Comparison of ENCODE assay signal across 8 mouse cellular contexts in the genomic region with DNA sequence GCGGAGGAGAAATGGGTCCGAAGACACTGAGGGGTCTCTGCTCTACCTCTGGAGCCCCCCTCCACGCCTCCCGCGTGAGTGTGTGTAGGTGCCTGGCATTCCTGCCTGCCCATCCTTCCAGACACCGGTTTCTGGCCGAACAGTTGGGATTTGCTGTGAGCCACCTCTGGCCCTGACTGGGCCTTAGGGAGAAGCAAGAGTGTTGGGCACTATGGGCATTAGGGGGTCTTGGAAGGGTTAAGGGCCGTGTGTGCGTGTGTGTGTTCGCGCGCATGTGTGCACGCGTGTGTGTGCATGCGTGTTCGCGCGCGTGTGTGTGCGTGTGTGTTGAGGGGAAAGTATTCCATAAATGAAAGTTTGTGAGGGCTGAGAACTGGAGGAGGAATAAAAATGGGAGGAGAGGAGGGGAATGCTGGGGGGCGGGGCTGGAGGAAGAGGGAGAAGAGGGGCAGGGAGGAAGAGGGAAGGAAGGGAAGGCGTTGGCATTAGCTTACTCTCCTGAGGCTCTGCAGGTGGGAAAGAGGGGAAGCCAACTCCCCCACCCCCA. TPM values are rescaled to one million over a fixed set of nuclear protein-coding genes. Genes with fewer than 3 reads are reported as not detected.
DNase-seq lines count a peak whose midpoint lies in the region; ATAC-seq lines count a peak whose summit lies in the region.

No protein-coding gene starts in this region.

- WGBS in heart, embryonic 11.5 days (ENCODE audit: insufficient replicate concordance): 19% methylated on average over 22 of the region's 22 CpGs
- 20% methylated on average over 22 of the region's 22 CpGs for WGBS in limb, embryonic 12.5 days
- 23% methylated on average over 20 of the region's 22 CpGs for WGBS in stomach, embryonic 15.5 days

- peaks cover 51% of the 10 kb centered on the region for H3K27me3 ChIP-seq in heart, embryonic 11.5 days (ENCODE audit: control insufficient read depth, insufficient read depth, low read length)
- H3K27me3 ChIP-seq in limb, embryonic 12.5 days: peaks cover 52% of the 10 kb centered on the region
- H3K27me3 ChIP-seq in stomach, embryonic 15.5 days (replicated peaks): peaks cover 37% of the 10 kb centered on the region

- no peak overlapping the region for H3K9ac ChIP-seq in heart, embryonic 11.5 days (ENCODE audit: low read depth, low read length)
- peak overlapping the region; percentile 57 for H3K9ac ChIP-seq in limb, embryonic 12.5 days (replicated peaks)
- no peak overlapping the region for H3K9ac ChIP-seq in stomach, embryonic 15.5 days

- H3K4me1 ChIP-seq in heart, embryonic 11.5 days (ENCODE audit: control insufficient read depth, insufficient read depth, low read length): peaks cover 33% of the 10 kb centered on the region
- H3K4me1 ChIP-seq in limb, embryonic 12.5 days (replicated peaks): peaks cover 51% of the 10 kb centered on the region
- H3K4me1 ChIP-seq in stomach, embryonic 15.5 days: peaks cover 48% of the 10 kb centered on the region

- peak; percentile 93 for DNase-seq in heart, adult 11 months
- DNase-seq in heart, adult 8-10 months (ENCODE audit: low spot score): no peak
- DNase-seq in ZHBTc4 (ENCODE audit: low read depth, low spot score): peak; percentile 19
- DNase-seq in spleen, adult 12 weeks (ENCODE audit: low spot score): no peak

- no peaks in the 10 kb centered on the region for H3K9me3 ChIP-seq in heart, embryonic 11.5 days (replicated peaks; ENCODE audit: control insufficient read depth, low read length)
- H3K9me3 ChIP-seq in limb, embryonic 12.5 days: no peaks in the 10 kb centered on the region
- H3K9me3 ChIP-seq in stomach, embryonic 15.5 days: no peaks in the 10 kb centered on the region

- ATAC-seq in heart, embryonic 11.5 days (replicated peaks; ENCODE audit: insufficient number of reproducible peaks, low FRiP score, low TSS enrichment): no peak
- ATAC-seq in limb, embryonic 12.5 days (ENCODE audit: insufficient number of reproducible peaks, insufficient read depth, low FRiP score, low TSS enrichment, low read depth): no peak
- ATAC-seq in stomach, embryonic 15.5 days (ENCODE audit: insufficient read depth, low FRiP score, low read depth): no peak
- no peak for ATAC-seq in erythroblast, adult 5-6 weeks (replicated peaks; ENCODE audit: low FRiP score, poor library complexity, severe bottlenecking)

- H3K27ac ChIP-seq in heart, embryonic 11.5 days (ENCODE audit: low read depth, low read length): no peak overlapping the region
- peak overlapping the region; percentile 42; the same call in 1 of the 2 replicates for H3K27ac ChIP-seq in limb, embryonic 12.5 days
- 0 out of 2 replicates have a peak overlapping the region, but pooled peaks have one; percentile 17 for H3K27ac ChIP-seq in stomach, embryonic 15.5 days

- H3K4me3 ChIP-seq in heart, embryonic 11.5 days (ENCODE audit: low read depth, low read length): peak overlapping the region; percentile 41
- peak overlapping the region; percentile 62 for H3K4me3 ChIP-seq in limb, embryonic 12.5 days (replicated peaks)
- H3K4me3 ChIP-seq in stomach, embryonic 15.5 days (replicated peaks): peak overlapping the region; percentile 29; the same call in 1 of the 2 replicates

- no peaks in the 10 kb centered on the region for H3K36me3 ChIP-seq in heart, embryonic 11.5 days (ENCODE audit: control insufficient read depth, insufficient read depth, low read length)
- no peaks in the 10 kb centered on the region for H3K36me3 ChIP-seq in limb, embryonic 12.5 days
- H3K36me3 ChIP-seq in stomach, embryonic 15.5 days: no peaks in the 10 kb centered on the region

- H3K4me2 ChIP-seq in heart, embryonic 11.5 days: peak overlapping the region; percentile 69
- peak overlapping the region; percentile 71 for H3K4me2 ChIP-seq in limb, embryonic 12.5 days
- peak overlapping the region; percentile 61 for H3K4me2 ChIP-seq in stomach, embryonic 15.5 days

RNA-seq across cellular contexts. Expression of a gene that starts 2.9 kb away (rescaled TPM):
- 1 to 10 TPM; 3.5 to 4.9 (median 4.3) TPM for total RNA-seq in heart, adult 8-10 months (2022)
- 1.5 and 2.0 TPM in 2 replicates for polyA plus RNA-seq in heart, embryonic 11.5 days (2014; fragmentation: Nextera tagmentation; extraction: Ambion mirVana)
- polyA plus RNA-seq in limb, embryonic 12.5 days (2016; fragmentation: Nextera tagmentation; extraction: Ambion mirVana): 16.6 and 16.9 TPM in 2 replicates
- polyA plus RNA-seq in stomach, embryonic 15.5 days (2015; fragmentation: Nextera tagmentation; extraction: Ambion mirVana): 10.2 and 12.7 TPM in 2 replicates
- total RNA-seq in erythroblast, adult 5-6 weeks (2015; ENCODE audit: low replicate concordance): not detected in 2 replicates
- total RNA-seq in erythroblast, adult 5-6 weeks (2017; ENCODE audit: low replicate concordance): not detected in 2 replicates

RNA-seq across cellular contexts. Expression of a gene that starts 12.1 kb away (rescaled TPM):
- total RNA-seq in heart, adult 8-10 months (2022): not detected
- polyA plus RNA-seq in heart, embryonic 11.5 days (2014; fragmentation: Nextera tagmentation; extraction: Ambion mirVana): 0.18 and 0.46 TPM in 2 replicates
- 1.4 and 1.5 TPM in 2 replicates for polyA plus RNA-seq in limb, embryonic 12.5 days (2016; fragmentation: Nextera tagmentation; extraction: Ambion mirVana)
- 2.9 and 3.6 TPM in 2 replicates for polyA plus RNA-seq in stomach, embryonic 15.5 days (2015; fragmentation: Nextera tagmentation; extraction: Ambion mirVana)
- not detected in 2 replicates for total RNA-seq in erythroblast, adult 5-6 weeks (2015; ENCODE audit: low replicate concordance)
- total RNA-seq in erythroblast, adult 5-6 weeks (2017; ENCODE audit: low replicate concordance): not detected in 2 replicates

RNA-seq across cellular contexts. Expression of a gene that starts 23.5 kb away (rescaled TPM):
- 100 to 1,000 TPM; 153 to 208 (median 191) TPM for total RNA-seq in heart, adult 8-10 months (2022)
- polyA plus RNA-seq in heart, embryonic 11.5 days (2014; fragmentation: Nextera tagmentation; extraction: Ambion mirVana): 150 and 156 TPM in 2 replicates
- polyA plus RNA-seq in limb, embryonic 12.5 days (2016; fragmentation: Nextera tagmentation; extraction: Ambion mirVana): 108 and 123 TPM in 2 replicates
- 101 and 113 TPM in 2 replicates for polyA plus RNA-seq in stomach, embryonic 15.5 days (2015; fragmentation: Nextera tagmentation; extraction: Ambion mirVana)
- total RNA-seq in erythroblast, adult 5-6 weeks (2015; ENCODE audit: low replicate concordance): 41.1 and 44.1 TPM in 2 replicates
- 157 and 162 TPM in 2 replicates for total RNA-seq in erythroblast, adult 5-6 weeks (2017; ENCODE audit: low replicate concordance)

RNA-seq across cellular contexts. Expression of a gene that starts 35.5 kb away (rescaled TPM):
- not detected for total RNA-seq in heart, adult 8-10 months (2022)
- 0.20 TPM in 2 replicates for polyA plus RNA-seq in heart, embryonic 11.5 days (2014; fragmentation: Nextera tagmentation; extraction: Ambion mirVana)
- polyA plus RNA-seq in limb, embryonic 12.5 days (2016; fragmentation: Nextera tagmentation; extraction: Ambion mirVana): 0.26 and 0.32 TPM in 2 replicates
- 0.31 and 0.34 TPM in 2 replicates for polyA plus RNA-seq in stomach, embryonic 15.5 days (2015; fragmentation: Nextera tagmentation; extraction: Ambion mirVana)
- not detected in 2 replicates for total RNA-seq in erythroblast, adult 5-6 weeks (2015; ENCODE audit: low replicate concordance)
- 0.28 TPM in 1 of 2 replicates, not detected in the other for total RNA-seq in erythroblast, adult 5-6 weeks (2017; ENCODE audit: low replicate concordance)

RNA-seq across cellular contexts. Expression of a gene that starts 41.1 kb away (rescaled TPM):
- 1 to 10 TPM; 1.9 to 3.5 (median 3.1) TPM for total RNA-seq in heart, adult 8-10 months (2022)
- 0.19 and 0.34 TPM in 2 replicates for polyA plus RNA-seq in heart, embryonic 11.5 days (2014; fragmentation: Nextera tagmentation; extraction: Ambion mirVana)
- polyA plus RNA-seq in limb, embryonic 12.5 days (2016; fragmentation: Nextera tagmentation; extraction: Ambion mirVana): 0.96 and 1.1 TPM in 2 replicates
- polyA plus RNA-seq in stomach, embryonic 15.5 days (2015; fragmentation: Nextera tagmentation; extraction: Ambion mirVana): 2.4 and 2.5 TPM in 2 replicates
- total RNA-seq in erythroblast, adult 5-6 weeks (2015; ENCODE audit: low replicate concordance): 1.3 and 6.7 TPM in 2 replicates
- total RNA-seq in erythroblast, adult 5-6 weeks (2017; ENCODE audit: low replicate concordance): 1.5 and 1.8 TPM in 2 replicates

Comparison
In these comparisons a context has a peak if more than half of its experiments do, and no peak if none do; other contexts are left out.
1. DNase-seq: peak in heart, adult 11 months (single experiment) and ZHBTc4 (single experiment); none in heart, adult 8-10 months (single experiment) and spleen, adult 12 weeks (single experiment).
2. Peak in every context shown above with its lines, with median percentiles within 50 percentile points of each other: H3K4me2 ChIP-seq and H3K4me3 ChIP-seq.